Mouse (Mus musculus) thymus, adult 2 months (tissue): ENCODE results near the gene Wars2. TPM values are rescaled to one million over a fixed set of nuclear protein-coding genes. Genes with fewer than 3 reads are reported as not detected.

Source experiments
- DNase-seq: peaks from one replicate; pipeline ENCODE4 v3.0.0; 2021
- H3K27ac ChIP-seq: fragments of 200-500 bp; 2 replicates; pipeline ENCODE4 v1.5.1; 2012; ENCODE audit warnings: low read length, control low read depth; ENCODE audit not compliant: control insufficient read depth, insufficient read depth
- H3K27me3 ChIP-seq: fragments of 200-500 bp; 2 replicates; pipeline ENCODE4 v1.6.1; 2012; ENCODE audit warnings: mild to moderate bottlenecking, low read length, moderate library complexity, mixed read lengths; ENCODE audit not compliant: control insufficient read depth, insufficient read depth
- H3K36me3 ChIP-seq: fragments of 200-500 bp; 2 replicates; pipeline ENCODE4 v1.6.1; 2012; ENCODE audit warnings: mild to moderate bottlenecking, low read length, moderate library complexity; ENCODE audit not compliant: control insufficient read depth, insufficient read depth
- H3K4me1 ChIP-seq: fragments of 200-500 bp; replicated peaks from 2 replicates; pipeline ENCODE4 v1.6.1; 2012; ENCODE audit warnings: low read length; ENCODE audit not compliant: control insufficient read depth, insufficient read depth
- H3K4me3 ChIP-seq: fragments of 200-500 bp; 2 replicates; pipeline ENCODE4 v1.5.1; 2012; ENCODE audit warnings: mild to moderate bottlenecking, low read length, control low read depth, moderate library complexity; ENCODE audit not compliant: control insufficient read depth, insufficient read depth
- CTCF ChIP-seq: fragments of 200-500 bp; IDR thresholded peaks from 2 replicates; pipeline ENCODE4 v1.5.1; 2012; ENCODE audit warnings: mild to moderate bottlenecking, control low read depth, low read length, moderate library complexity, borderline replicate concordance; ENCODE audit not compliant: control insufficient read depth, poor library complexity, insufficient read depth; ENCODE audit errors: extremely low read depth
- POLR2A ChIP-seq: fragments of 200-500 bp; IDR thresholded peaks from 2 replicates; pipeline ENCODE4 v1.6.1; 2012; ENCODE audit warnings: mild to moderate bottlenecking, low read length, control low read depth, moderate library complexity; ENCODE audit not compliant: control insufficient read depth, poor library complexity, insufficient read depth; ENCODE audit errors: extremely low read depth
- WGBS: fragments of 180-500 bp; shearing (Covaris S2); methylation state at CpG from one replicate; pipeline ENCODE4 v1.1.7; 2018; 5-methylcytosine and 5-hydroxymethylcytosine counted together
- polyA plus RNA-seq: library from polyadenylated mRNA; depleted of rRNA; stranded (reverse); fragments of >200 nt; gene quantifications from 2 replicates; pipeline ENCODE4 v1.2.3, GENCODE M21; 2012

Gene Wars2
- polyA plus RNA-seq, 1 experiment = 6.0 TPM

DNA sequence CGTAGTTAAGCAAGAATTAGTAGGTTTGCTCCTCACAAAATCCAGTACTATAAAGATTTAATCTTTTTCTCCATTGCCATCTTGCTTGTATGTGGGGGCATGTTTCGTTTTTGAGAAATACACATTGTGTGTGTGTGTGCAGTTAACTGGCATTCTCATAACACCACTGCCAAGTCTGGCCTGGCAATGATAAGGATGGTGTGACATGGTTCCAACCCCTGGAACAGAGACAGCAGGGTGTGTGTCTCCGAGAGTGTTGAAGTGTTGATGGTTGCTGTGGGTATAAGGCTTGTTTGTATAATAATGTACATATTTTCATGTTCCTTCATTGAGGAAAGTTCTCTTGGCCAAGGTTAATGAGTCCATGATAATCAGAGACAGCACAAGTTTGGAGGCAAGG lies 19.1 kb downstream of the Wars2 start:
- TF ChIP-seq CTCF (no peak), POLR2A (no peak)
- H3K27ac ChIP-seq = no peak overlapping the region
- no peaks in the 10 kb centered on the region for H3K27me3 ChIP-seq
- H3K36me3 ChIP-seq = no peaks in the 10 kb centered on the region
- WGBS = 96% methylated on average over 3 of the region's 3 CpGs
- H3K4me1 ChIP-seq = no peaks in the 10 kb centered on the region
- H3K4me3 ChIP-seq = no peak overlapping the region
- DNase-seq = no peak

DNA sequence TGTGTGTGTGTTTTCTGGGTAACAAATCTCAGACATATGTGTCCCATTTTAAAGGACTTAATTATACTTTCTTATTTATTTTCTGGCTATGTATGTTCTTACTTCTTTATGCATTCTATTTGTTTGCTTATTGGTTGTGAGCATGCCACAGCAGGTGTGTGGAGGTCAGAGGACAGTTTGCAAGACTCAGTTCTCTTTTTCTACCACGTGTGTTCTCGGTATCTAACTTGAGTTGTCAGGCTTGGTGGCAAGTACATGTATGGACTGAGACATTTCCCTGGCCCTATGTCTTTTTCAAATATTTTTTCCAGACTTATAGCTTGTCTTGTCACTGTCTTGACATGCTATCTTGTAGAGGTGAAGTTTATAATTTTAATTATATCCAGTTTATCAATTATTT lies 21.3 kb downstream of the Wars2 start:
- TF ChIP-seq CTCF (no peak), POLR2A (no peak)
- 84% methylated on average over 2 of the region's 2 CpGs for WGBS
- no peaks in the 10 kb centered on the region for H3K27me3 ChIP-seq
- DNase-seq = no peak
- H3K4me1 ChIP-seq = no peaks in the 10 kb centered on the region
- no peak overlapping the region for H3K4me3 ChIP-seq
- no peaks in the 10 kb centered on the region for H3K36me3 ChIP-seq
- no peak overlapping the region for H3K27ac ChIP-seq

DNA sequence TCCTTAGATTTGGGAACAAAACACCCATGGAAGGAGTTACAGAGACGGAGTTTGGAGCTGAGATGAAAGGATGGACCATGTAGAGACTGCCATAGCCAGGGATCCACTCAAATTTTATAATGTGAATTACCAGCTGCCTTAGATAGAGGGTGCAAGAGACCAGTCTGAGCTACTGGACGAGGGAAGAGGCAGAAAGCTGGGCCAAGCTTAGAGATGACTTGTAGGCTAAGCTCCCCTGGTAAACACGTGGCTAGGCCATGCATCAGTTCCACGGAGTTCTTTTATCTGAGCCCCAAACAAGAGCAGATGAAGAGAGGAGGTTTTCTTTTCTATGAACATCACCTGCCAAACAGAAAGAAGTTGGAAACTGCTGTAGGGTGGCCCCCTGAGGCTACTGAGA lies 26.9 kb downstream of the Wars2 start:
- DNase-seq = no peak

DNA sequence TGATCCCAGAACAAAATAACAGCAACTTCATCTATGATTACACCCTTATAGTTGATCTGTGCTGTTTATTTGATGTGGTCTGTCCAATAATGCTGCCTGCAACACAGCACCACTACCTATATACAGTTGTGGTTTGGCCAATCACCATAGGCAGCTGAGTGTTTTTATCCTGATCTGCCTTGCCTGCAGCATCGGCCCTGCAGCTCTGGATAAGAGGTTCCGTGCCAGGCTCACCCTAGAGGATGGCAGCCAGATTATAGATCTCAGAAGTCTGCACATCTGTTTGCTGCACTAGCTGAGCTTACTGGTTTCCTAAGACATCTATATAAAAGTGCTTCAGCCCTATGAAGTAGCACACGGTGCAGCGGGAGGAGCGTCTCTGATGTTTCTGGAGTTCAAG lies 32.3 kb downstream of the Wars2 start:
- no peak overlapping the region for H3K4me3 ChIP-seq
- 87% methylated on average over 5 of the region's 5 CpGs for WGBS

More for the DNA sequence above, 26.9 kb downstream of the Wars2 start:
- no peak overlapping the region for H3K27ac ChIP-seq
- no peak overlapping the region for H3K4me3 ChIP-seq
- WGBS = 79% methylated on average over 4 of the region's 4 CpGs
- no peaks in the 10 kb centered on the region for H3K4me1 ChIP-seq
- TF ChIP-seq POLR2A (no peak), CTCF (no peak)
- H3K27me3 ChIP-seq = no peaks in the 10 kb centered on the region
- no peaks in the 10 kb centered on the region for H3K36me3 ChIP-seq

DNA sequence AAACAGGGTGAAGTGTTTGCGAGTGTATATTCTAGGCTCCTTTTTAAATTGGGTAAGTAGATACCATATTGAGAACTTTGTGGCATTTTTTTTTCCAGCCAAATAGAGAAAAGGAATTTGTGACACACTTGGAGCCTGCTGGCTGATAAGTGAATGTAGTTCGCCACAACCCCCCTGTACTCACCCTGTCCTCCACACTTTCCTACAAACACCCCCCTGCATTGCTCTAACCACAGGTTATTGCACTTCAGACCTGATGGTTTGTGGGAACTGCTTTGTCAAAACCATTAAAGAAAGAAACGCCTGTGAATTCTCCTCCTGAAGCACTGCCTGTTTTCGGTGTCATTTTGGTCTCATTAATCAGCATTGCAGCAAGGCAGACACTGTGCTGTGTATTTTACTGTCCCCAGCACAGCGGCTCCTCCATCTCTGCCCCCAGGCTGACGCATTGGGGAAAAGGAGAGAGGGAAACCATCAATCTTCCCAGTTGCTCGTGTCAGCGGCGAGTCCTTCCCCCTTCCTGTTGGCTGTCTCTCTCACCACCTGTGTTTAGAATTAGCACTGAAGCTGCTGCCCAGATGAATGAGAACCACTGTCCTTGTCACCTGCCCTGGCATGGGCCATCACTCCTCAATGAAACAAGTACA lies 33.9 kb downstream of the Wars2 start:
- TF ChIP-seq POLR2A (no peak), CTCF (no peak)
- Histone ChIP-seq H3K36me3 (no peaks in the 10 kb centered on the region), H3K4me3 (no peak overlapping the region), H3K27me3 (no peaks in the 10 kb centered on the region), H3K27ac (no peak overlapping the region), H3K4me1 (no peaks in the 10 kb centered on the region)
- 12% methylated on average over 9 of the region's 9 CpGs for whole genome bisulfite sequencing
- DNase-seq = no peak

More for the DNA sequence above, 32.3 kb downstream of the Wars2 start:
- no peaks in the 10 kb centered on the region for H3K4me1 ChIP-seq
- no peak for DNase-seq
- H3K27ac ChIP-seq = no peak overlapping the region
- no peaks in the 10 kb centered on the region for H3K36me3 ChIP-seq
- TF ChIP-seq CTCF (no peak), POLR2A (no peak)
- H3K27me3 ChIP-seq = no peaks in the 10 kb centered on the region

DNA sequence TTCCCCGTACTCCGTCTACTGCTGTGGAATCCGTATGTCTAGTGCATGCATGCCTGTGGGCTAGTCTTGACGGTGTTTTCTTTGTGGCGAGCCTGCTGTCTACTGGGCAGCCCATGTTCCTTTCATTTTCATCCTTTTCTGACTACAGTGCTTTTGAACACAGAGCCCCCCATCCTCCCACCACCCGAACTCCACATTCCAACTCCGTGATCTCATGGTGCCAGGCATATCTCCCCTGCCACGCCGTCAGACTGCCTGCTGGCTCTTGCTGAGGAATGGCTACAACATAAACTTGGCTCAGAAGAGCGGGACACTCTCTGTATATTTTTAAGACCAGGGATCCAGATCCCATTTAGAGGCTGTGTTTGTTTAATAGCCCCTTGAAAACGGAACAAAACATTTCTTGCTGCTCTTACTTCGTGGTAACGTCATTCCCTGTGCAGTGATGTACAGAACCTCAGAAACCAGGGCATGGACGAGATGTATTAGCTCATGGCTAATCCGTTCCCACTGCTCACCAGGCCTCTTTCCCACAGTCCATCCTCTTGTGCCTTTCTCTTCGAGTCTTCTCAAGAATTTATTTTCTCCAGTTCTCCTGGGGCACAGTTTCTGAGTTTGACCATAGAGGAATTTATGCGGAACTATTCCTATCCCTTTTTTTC lies 42.6 kb downstream of the Wars2 start:
- Histone ChIP-seq H3K4me3 (no peak overlapping the region), H3K36me3 (no peaks in the 10 kb centered on the region), H3K27ac (no peak overlapping the region), H3K27me3 (no peaks in the 10 kb centered on the region), H3K4me1 (no peaks in the 10 kb centered on the region)
- WGBS = 97% methylated on average over 17 of the region's 17 CpGs
- TF ChIP-seq POLR2A = no peak
- TF ChIP-seq CTCF = no peak
- DNase-seq = no peak
